Mouse (Mus musculus): ENCODE measurements around the gene Spg21.

- TF ChIP-seq EP300 (IDR thresholded peaks at IDR 0.05; ENCODE audit: low read depth) (no peak), CTCF (IDR thresholded peaks at IDR 0.05; ENCODE audit: low read depth) (no peak)
These were observed 37.8 kb upstream of the Spg21 start, which contains the start of gene Slc51b for GRCm38 (mm10) chr9:65422760-65423501.
